Mouse (Mus musculus): ENCODE data around the gene Maz. TPM values are rescaled to one million over a fixed set of nuclear protein-coding genes. Genes with fewer than 3 reads are reported as not detected.

Maz gene
- 211 to 222 TPM (median 215 TPM) in 4 replicates for total RNA-seq (2023; ENCODE audit: inconsistent age)

DNA sequence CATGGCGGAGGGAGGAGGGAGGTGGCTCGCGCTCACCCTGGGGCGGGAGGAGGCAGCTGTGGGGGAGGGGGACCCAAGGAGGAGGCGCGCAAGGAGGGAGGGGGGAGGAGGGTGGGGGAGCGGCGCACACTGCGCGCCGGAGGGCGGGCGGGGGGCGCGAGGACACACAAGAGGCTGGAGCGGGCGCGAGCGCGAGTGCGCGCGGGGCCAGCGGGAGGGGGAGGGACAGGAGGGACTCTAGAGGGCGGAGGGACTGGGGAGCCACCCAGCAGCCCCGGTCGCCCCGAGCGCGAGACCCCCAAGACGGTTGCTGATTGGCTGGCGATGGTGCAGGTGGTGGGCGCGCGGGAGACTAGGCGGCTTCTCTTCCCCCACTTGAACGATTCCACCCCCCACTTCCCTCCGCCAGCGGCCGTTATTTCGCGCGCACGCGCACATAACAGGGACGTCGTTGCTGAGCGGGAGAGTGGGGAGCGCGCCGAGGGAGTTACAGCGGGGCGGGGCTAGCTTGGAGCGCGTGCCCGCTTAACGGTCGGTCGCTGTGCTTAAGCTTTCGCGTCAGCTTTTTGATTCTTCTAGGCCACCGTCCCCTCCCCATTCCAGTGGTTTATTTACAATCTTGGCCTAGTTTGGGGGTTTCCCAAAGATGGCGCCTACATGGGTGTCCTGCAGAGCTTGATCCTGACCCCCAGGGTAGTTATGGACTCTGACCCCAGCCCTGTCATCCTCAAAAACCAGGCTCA, at the start of gene Maz:
TSS of gene Maz (minus strand) at position 54 of the 743 bp plus-strand sequence.

DNA sequence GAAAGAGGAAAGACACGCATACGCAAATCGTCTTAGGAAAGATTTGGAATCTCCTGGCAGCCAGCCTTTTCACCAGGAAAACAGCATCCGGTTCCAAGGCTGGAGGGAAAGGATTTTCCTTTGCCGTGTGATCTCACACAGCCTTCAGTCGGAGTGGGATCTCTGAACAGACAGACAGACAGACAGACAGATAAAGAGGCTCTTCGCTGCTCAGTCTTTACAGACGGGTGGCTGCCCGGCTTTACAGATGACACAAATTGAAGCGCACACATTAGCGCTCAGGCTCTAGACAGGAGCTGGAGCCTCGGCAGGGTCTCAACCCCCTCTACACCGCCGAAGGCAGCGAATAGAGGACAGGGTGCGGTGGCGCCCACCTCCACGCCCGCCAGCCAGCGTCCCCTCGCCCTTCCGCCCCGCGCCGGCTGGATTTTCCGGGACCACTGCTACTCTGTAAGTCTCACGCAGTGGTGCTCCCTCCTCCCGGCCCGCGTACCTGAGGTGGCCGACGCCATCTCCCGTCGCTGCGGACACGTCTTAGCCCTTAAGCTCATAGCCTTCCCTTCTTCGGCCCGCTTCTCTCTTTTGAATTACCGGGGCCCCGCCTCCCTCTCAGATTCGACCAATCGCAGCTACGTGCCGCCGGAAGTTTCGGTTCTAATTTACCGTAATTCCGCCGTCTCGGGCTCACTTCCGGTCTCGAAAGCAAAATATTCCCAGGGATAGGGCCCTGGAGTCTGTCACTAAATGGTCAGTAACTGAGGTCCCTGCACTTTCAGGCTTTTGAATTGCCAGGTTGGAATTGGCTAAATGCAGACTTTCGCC, 15.2 kb upstream of the Maz start, which contains the start of gene Kif22:
TSS of gene Kif22 (minus strand) at position 621 of the 822 bp plus-strand sequence.

DNA sequence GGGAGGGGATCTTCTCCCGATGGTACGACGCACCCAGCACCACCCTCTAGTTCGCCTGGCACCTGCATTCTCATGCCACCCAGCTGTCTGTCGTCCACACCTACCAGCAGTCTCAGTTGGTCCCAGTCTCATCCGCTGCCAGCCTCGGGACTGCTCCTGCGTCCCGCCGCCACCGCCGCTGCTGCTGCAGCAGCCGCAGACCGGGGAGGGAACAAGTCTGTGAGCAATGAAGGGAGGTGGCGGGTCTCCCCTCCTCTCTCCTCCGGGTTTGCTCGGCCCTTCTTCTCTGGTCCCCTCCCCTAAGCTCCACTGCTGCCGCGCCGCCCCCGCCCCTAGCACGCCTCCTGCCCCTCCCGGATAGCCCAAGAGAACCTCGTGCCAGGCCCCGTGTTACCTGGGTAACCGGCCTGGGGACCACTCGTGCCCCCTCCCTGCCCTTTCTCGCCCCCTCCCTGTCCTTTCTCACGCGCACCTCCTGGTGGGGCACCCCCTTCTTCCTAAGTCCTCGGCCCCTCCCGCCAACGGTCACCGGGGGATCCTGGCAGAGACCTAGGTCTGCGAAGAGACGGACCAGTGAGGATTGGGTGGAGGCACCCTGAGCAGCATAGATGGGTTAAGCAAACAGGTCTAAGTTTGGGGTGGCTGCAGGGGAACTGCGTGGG, 5.8 kb downstream of the Maz start, which contains the start of the genes Gm42742 and Prrt2:
TSS of gene Gm42742 (minus strand) at position 197 of the 662 bp plus-strand sequence.
TSS of gene Prrt2 (minus strand) at position 311 of the 662 bp plus-strand sequence.

DNA sequence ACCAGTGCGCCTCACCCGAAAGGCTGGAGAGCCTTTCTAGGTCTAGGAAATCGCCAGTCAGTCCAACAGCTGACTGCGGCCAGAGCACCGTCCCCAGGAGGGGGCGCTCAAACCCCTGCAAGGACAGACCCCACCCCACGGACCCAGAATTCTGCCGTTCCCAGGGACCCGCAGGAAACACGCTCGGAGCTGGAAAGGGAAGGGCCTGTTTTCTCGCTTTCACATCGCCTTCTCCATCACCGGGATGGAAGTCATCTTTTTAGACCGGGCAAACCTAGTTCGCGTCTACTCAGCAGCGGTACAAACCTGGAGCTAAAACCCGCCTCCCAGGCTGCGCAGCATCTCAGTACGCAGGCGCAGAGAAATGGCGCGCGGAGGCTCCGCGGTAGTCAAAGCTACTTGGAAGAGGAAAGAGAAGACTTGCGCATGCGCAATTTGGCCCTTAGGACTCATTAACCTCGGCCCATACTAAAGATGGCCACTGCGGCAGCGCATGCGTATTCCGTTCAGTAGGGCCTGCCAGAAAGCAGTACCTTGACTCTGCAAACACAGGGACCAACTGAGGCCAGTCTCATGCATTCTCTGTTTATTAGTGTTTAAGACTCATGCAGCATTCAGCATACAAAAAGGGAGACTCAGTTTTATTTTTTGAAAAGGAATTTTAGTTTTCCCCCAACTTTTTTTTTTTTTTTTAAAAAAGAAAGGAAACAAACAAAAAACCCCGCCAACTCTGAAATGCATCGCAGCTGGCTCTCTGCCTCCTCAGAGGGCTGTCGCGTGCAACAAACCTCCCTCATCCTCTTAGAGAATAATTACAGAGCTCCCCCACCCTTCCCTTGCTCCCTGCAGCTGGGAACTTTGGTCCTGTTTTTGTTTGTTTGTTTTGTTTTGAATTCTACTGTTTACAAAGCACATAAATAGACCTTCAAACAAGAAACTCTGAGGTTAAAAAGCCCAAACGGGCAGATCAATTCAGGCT, 9.6 kb downstream of the Maz start, which contains the start of gene Pagr1a:
TSS of gene Pagr1a (minus strand) at position 382 of the 979 bp plus-strand sequence.

DNA sequence TGATC, 10.6 kb downstream of the Maz start, which contains the start of gene Pagr1b:
TSS of gene Pagr1b (minus strand) at position 4 of the 5 bp plus-strand sequence.

DNA sequence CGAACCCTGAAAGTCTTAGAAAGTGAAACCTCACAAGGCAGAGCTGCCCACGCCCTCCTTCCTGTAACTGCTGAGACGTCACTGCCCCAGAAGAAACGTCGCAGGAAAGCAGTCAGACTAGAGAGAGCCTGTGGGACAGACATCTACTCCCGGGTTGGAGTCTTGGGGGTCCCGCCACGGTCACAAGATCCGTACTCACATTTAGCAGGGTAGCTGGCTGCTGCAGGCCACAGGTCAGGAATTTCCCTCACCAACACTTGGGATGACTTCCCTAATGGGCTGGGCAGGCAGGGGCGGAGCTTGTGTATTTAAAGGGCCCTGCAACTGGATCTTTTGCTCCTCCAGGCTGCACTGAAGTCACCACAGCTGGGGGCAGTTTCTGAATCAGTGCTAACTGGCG, 12.5 kb downstream of the Maz start, which contains the start of gene Mvp:
TSS of gene Mvp (minus strand) at position 302 of the 400 bp plus-strand sequence.

DNA sequence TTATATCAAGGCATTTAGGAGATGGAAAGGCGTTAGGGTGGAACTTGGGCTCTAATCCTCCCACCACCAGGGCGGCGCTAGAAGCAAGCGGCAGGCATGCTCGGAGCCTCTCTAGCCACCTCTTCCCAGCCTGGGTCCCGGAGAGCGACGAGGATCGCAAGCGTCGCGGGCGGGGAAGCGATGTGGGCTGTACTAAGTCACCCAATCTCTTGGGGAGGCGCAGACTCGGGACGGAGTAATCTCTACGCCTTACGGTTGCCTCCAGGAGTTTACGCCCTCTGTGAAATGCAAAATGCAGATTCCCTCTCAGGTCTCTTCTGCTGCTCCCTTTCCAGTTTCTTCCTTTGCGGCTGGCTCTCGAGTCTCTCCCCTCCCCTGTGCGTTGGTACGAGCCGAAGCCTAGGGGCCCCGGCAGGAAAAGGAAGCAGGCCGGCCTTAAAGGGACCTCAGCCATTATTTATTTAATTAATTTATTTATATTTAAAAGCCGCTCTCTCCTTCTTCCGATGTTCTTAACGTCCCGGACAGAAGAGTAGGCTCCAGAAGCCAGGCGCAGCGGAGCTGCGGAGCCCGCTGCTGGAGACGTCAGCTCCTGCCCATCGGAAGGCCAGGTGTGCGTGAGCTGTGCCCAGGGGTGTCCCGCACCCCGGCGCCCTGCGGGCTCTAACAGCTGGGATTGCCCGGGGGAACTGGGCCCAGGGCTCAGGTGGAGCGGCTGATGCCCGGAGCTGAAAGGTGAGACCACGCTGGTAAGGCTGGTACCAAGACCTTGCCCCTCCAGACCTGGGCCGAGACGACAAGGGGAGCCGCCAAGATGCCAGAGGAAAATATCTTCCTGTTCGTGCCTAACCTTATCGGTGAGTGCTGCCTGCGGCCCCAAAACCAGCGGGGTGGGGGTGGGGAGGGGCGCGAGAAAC, 50.6 kb downstream of the Maz start, which contains the start of gene Cdiptos:
TSS of gene Cdiptos (minus strand) at position 149 of the 917 bp plus-strand sequence.

DNA sequence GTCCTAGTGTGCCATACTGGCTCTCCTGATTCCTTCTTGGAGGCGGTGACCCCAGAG, 51.1 kb downstream of the Maz start, which contains the start of gene Cdipt:
TSS of gene Cdipt (plus strand) at position 22 of the 57 bp plus-strand sequence.

Other genes starting within 250 kb of the Maz start
- 6.5 to 8.9 TPM (median 7.0 TPM) in 4 replicates for gene Tbx6, start 245.6 kb downstream of the Maz start, total RNA-seq (2023; ENCODE audit: inconsistent age)
- gene Ppp4c, start 234.5 kb downstream of the Maz start, total RNA-seq (2023; ENCODE audit: inconsistent age), result 266 to 298 TPM (median 270 TPM) in 4 replicates
- not detected in 4 replicates for gene Fam57b, start 229.4 kb downstream of the Maz start, total RNA-seq (2023; ENCODE audit: inconsistent age)
- gene 4930451I11Rik, start 195.4 kb downstream of the Maz start, total RNA-seq (2023; ENCODE audit: inconsistent age), result not detected in 4 replicates
- gene Doc2a, start 179.6 kb downstream of the Maz start, total RNA-seq (2023; ENCODE audit: inconsistent age), result not detected in 4 replicates
- 19.8 to 34.1 TPM (median 25.1 TPM) in 4 replicates for gene Hirip3, start 165.1 kb downstream of the Maz start, total RNA-seq (2023; ENCODE audit: inconsistent age)
- 80.6 to 105 TPM (median 95.0 TPM) in 4 replicates for gene Ino80e, start 164.7 kb downstream of the Maz start, total RNA-seq (2023; ENCODE audit: inconsistent age)
- 86.7 to 99.4 TPM (median 89.7 TPM) in 4 replicates for gene Taok2, start 142.3 kb downstream of the Maz start, total RNA-seq (2023; ENCODE audit: inconsistent age)
- 36.7 to 44.6 TPM (median 41.0 TPM) in 4 replicates for gene Tmem219, start 104.1 kb downstream of the Maz start, total RNA-seq (2023; ENCODE audit: inconsistent age)
- 34.7 to 41.2 TPM (median 38.6 TPM) in 4 replicates for gene Kctd13, start 98.2 kb downstream of the Maz start, total RNA-seq (2023; ENCODE audit: inconsistent age)
- not detected in 4 replicates for gene Asphd1, start 77.5 kb downstream of the Maz start, total RNA-seq (2023; ENCODE audit: inconsistent age)
- gene Sez6l2, start 76.5 kb downstream of the Maz start, total RNA-seq (2023; ENCODE audit: inconsistent age), result 4.5 to 6.9 TPM (median 5.5 TPM) in 4 replicates
- 66.9 to 70.5 TPM (median 68.4 TPM) in 4 replicates for gene Cdipt, start 51.1 kb downstream of the Maz start, total RNA-seq (2023; ENCODE audit: inconsistent age)
- gene Cdiptos, start 50.9 kb downstream of the Maz start, total RNA-seq (2023; ENCODE audit: inconsistent age), result 0.54 to 1.4 TPM (median 1.3 TPM) in 4 replicates
- gene Mvp, start 12.4 kb downstream of the Maz start, total RNA-seq (2023; ENCODE audit: inconsistent age), result 41.1 to 44.2 TPM (median 42.9 TPM) in 4 replicates
- gene Pagr1b, start 10.6 kb downstream of the Maz start, total RNA-seq (2023; ENCODE audit: inconsistent age), result 6.5 to 7.8 TPM (median 6.7 TPM) in 3 of 4 replicates, not detected in the other
- gene Pagr1a, start 9.7 kb downstream of the Maz start, total RNA-seq (2023; ENCODE audit: inconsistent age), result 3.8 to 30.1 TPM (median 20.5 TPM) in 3 of 4 replicates, not detected in the other
- gene Gm42742, start 5.9 kb downstream of the Maz start, total RNA-seq (2023; ENCODE audit: inconsistent age), result 26.9 to 42.2 TPM (median 37.4 TPM) in 4 replicates
- 1.2 to 1.6 TPM (median 1.4 TPM) in 4 replicates for gene Prrt2, start 5.8 kb downstream of the Maz start, total RNA-seq (2023; ENCODE audit: inconsistent age)
- 2.8 to 4.5 TPM (median 3.0 TPM) in 4 replicates for gene Kif22, start 15.4 kb upstream of the Maz start, total RNA-seq (2023; ENCODE audit: inconsistent age)
- 2.3 to 4.0 TPM (median 2.6 TPM) in 3 of 4 replicates, not detected in the other for gene Zg16, start 60.3 kb upstream of the Maz start, total RNA-seq (2023; ENCODE audit: inconsistent age)
- 46.0 to 63.9 TPM (median 57.5 TPM) in 4 replicates for gene AI467606, start 64.3 kb upstream of the Maz start, total RNA-seq (2023; ENCODE audit: inconsistent age)
- 0.42 to 1.1 TPM (median 0.59 TPM) in 4 replicates for gene Qprt, start 95.2 kb upstream of the Maz start, total RNA-seq (2023; ENCODE audit: inconsistent age)
- 6.5 to 8.8 TPM (median 7.3 TPM) in 4 replicates for gene Spn, start 110.8 kb upstream of the Maz start, total RNA-seq (2023; ENCODE audit: inconsistent age)
- gene Cd2bp2, start 169.0 kb upstream of the Maz start, total RNA-seq (2023; ENCODE audit: inconsistent age), result 76.0 to 79.5 TPM (median 77.9 TPM) in 4 replicates
- 54.5 to 63.3 TPM (median 58.6 TPM) in 4 replicates for gene Tbc1d10b, start 181.4 kb upstream of the Maz start, total RNA-seq (2023; ENCODE audit: inconsistent age)
- 5.3 to 13.4 TPM (median 8.4 TPM) in 4 replicates for gene Mylpf, start 181.9 kb upstream of the Maz start, total RNA-seq (2023; ENCODE audit: inconsistent age)
- gene Zfp553, start 206.0 kb upstream of the Maz start, total RNA-seq (2023; ENCODE audit: inconsistent age), result 9.1 to 13.5 TPM (median 10.3 TPM) in 4 replicates
- 393 to 439 TPM (median 415 TPM) in 4 replicates for gene Sept1, start 206.1 kb upstream of the Maz start, total RNA-seq (2023; ENCODE audit: inconsistent age)
- 14.8 to 24.2 TPM (median 17.5 TPM) in 4 replicates for gene Zfp771, start 217.2 kb upstream of the Maz start, total RNA-seq (2023; ENCODE audit: inconsistent age)
- gene Dctpp1, start 233.7 kb upstream of the Maz start, total RNA-seq (2023; ENCODE audit: inconsistent age), result 13.9 to 18.3 TPM (median 14.3 TPM) in 4 replicates
- gene Sephs2, start 247.0 kb upstream of the Maz start, total RNA-seq (2023; ENCODE audit: inconsistent age), result 28.1 to 30.4 TPM (median 28.4 TPM) in 4 replicates